Mouse (Mus musculus) CH12.LX (cell line): Measurements from ENCODE around the gene Itgb1bp1. TPM values are rescaled to one million over a fixed set of nuclear protein-coding genes. Genes with fewer than 3 reads are reported as not detected.

Experiments used
- DNase-seq: peaks from one replicate; pipeline ENCODE4 v3.0.0-alpha.2; 2013; ENCODE audit errors: extremely low read depth
- H3K27ac ChIP-seq: 2 replicates; pipeline ENCODE4 v1.5.1; 2012; ENCODE audit warnings: low read depth, mild to moderate bottlenecking, control low read depth, moderate library complexity; ENCODE audit not compliant: insufficient read depth
- H3K27me3 ChIP-seq: replicated peaks from 2 replicates; pipeline ENCODE3; 2012; ENCODE audit warnings: inconsistent platforms
- H3K36me3 ChIP-seq, 2 experiments: replicated peaks in 1 of 2; 2 replicates each; pipeline versions ENCODE3 to v1.6.1; 2012; ENCODE audit warnings: inconsistent platforms in 1 of 2, low read length in 1 of 2, mild to moderate bottlenecking in 1 of 2, mixed read lengths in 1 of 2, moderate library complexity in 1 of 2; ENCODE audit not compliant: control insufficient read depth in 1 of 2, insufficient read depth in 1 of 2
- H3K4me1 ChIP-seq, 2 experiments: 2 replicates each; pipeline ENCODE4 v1.6.1; 2012; ENCODE audit warnings: inconsistent platforms in 1 of 2, moderate library complexity in 1 of 2; ENCODE audit not compliant: insufficient read depth in 2 of 2, control insufficient read depth in 1 of 2
- H3K4me2 ChIP-seq: 2 replicates; pipeline ENCODE4 v1.6.1; 2012; ENCODE audit warnings: low read depth, mild to moderate bottlenecking, control low read depth; ENCODE audit not compliant: poor library complexity, insufficient read depth, severe bottlenecking
- H3K4me3 ChIP-seq, 3 experiments: fragments of 150-350 bp in 1 of 3; sonication (generic) in 1 of 3; replicated peaks in 1 of 3; 2 replicates each; pipeline versions ENCODE3 to v1.5.1; 2011 to 2012; ENCODE audit warnings: low read depth in 2 of 3, low read length in 2 of 3, mild to moderate bottlenecking in 2 of 3, moderate library complexity in 2 of 3, control low read depth in 1 of 3, improper control_type of control experiment in 1 of 3, inconsistent platforms in 1 of 3, mixed read lengths in 1 of 3; ENCODE audit not compliant: poor library complexity in 1 of 3
- H3K79me2 ChIP-seq: replicated peaks from 2 replicates; pipeline ENCODE4 v1.6.1; 2012; ENCODE audit warnings: mild to moderate bottlenecking, moderate library complexity; ENCODE audit not compliant: control insufficient read depth, poor library complexity, insufficient read depth, severe bottlenecking; ENCODE audit errors: extremely low read depth
- H3K9ac ChIP-seq: 2 replicates; pipeline ENCODE4 v1.6.1; 2012; ENCODE audit warnings: low read depth, mild to moderate bottlenecking, control low read depth, moderate library complexity; ENCODE audit not compliant: insufficient read depth
- H3K9me3 ChIP-seq: replicated peaks from 2 replicates; pipeline ENCODE3; 2012; ENCODE audit warnings: low read length, inconsistent platforms, mixed read lengths
- BHLHE40 ChIP-seq: IDR thresholded peaks from 2 replicates; pipeline ENCODE4 v1.6.1; 2011; ENCODE audit warnings: mild to moderate bottlenecking, low read depth, low read length, improper control_type of control experiment
- CHD2 ChIP-seq: IDR thresholded peaks from 2 replicates; pipeline ENCODE4 v1.6.1; 2011; ENCODE audit warnings: low read length, improper control_type of control experiment
- E2F4 ChIP-seq: IDR thresholded peaks from 2 replicates; pipeline ENCODE4 v1.6.1; 2011; ENCODE audit warnings: low read depth, low read length, improper control_type of control experiment; ENCODE audit not compliant: insufficient replicate concordance
- EP300 ChIP-seq: IDR thresholded peaks from 2 replicates; pipeline ENCODE4 v1.6.1; 2011; ENCODE audit warnings: low read length, improper control_type of control experiment
- ETS1 ChIP-seq: conservative IDR thresholded peaks from 2 replicates; pipeline ENCODE4 v1.6.1; 2012; ENCODE audit warnings: low read depth, mild to moderate bottlenecking, inconsistent platforms, low read length, improper control_type of control experiment, moderate library complexity
- GABPA ChIP-seq: IDR thresholded peaks from 2 replicates; pipeline ENCODE4 v1.6.1; 2012; ENCODE audit warnings: low read depth, low read length, improper control_type of control experiment, inconsistent platforms; ENCODE audit not compliant: insufficient replicate concordance
- HCFC1 ChIP-seq: IDR thresholded peaks from 2 replicates; pipeline ENCODE4 v1.6.1; 2012; ENCODE audit warnings: low read depth, mild to moderate bottlenecking, inconsistent platforms, low read length, improper control_type of control experiment
- IRF4 ChIP-seq: IDR thresholded peaks from 2 replicates; pipeline ENCODE4 v1.6.1; 2014; ENCODE audit warnings: low read depth, mild to moderate bottlenecking, inconsistent platforms, low read length, improper control_type of control experiment
- JUND ChIP-seq: conservative IDR thresholded peaks from 2 replicates; pipeline ENCODE4 v1.6.1; 2011; ENCODE audit warnings: low read depth, low read length, improper control_type of control experiment
- KAT2A ChIP-seq: IDR thresholded peaks from 2 replicates; pipeline ENCODE4 v1.6.1; 2012; ENCODE audit warnings: low read length, improper control_type of control experiment, inconsistent platforms; ENCODE audit not compliant: insufficient replicate concordance
- MAFK ChIP-seq: IDR thresholded peaks from 2 replicates; pipeline ENCODE4 v1.6.1; 2011; ENCODE audit warnings: low read length, improper control_type of control experiment; ENCODE audit not compliant: insufficient replicate concordance
- MAX ChIP-seq: IDR thresholded peaks from 2 replicates; pipeline ENCODE4 v1.6.1; 2011; ENCODE audit warnings: low read length, improper control_type of control experiment
- MXI1 ChIP-seq: IDR thresholded peaks from 2 replicates; pipeline ENCODE4 v1.6.1; 2011; ENCODE audit warnings: mild to moderate bottlenecking, low read depth, low read length, improper control_type of control experiment
- NELFE ChIP-seq: IDR thresholded peaks from 2 replicates; pipeline ENCODE4 v1.6.1; 2011; ENCODE audit warnings: low read depth, low read length, improper control_type of control experiment
- PAX5 ChIP-seq: IDR thresholded peaks from 2 replicates; pipeline ENCODE4 v1.6.1; 2012; ENCODE audit warnings: low read length, inconsistent platforms, mixed read lengths
- POLR2A ChIP-seq: IDR thresholded peaks from 2 replicates; pipeline ENCODE4 v1.6.1; 2011; ENCODE audit warnings: low read depth, mild to moderate bottlenecking, improper control_type of control experiment, low read length
- SIN3A ChIP-seq: IDR thresholded peaks from 2 replicates; pipeline ENCODE4 v1.6.1; 2012; ENCODE audit warnings: low read length, improper control_type of control experiment, inconsistent platforms
- SMC3 ChIP-seq: IDR thresholded peaks from 2 replicates; pipeline ENCODE4 v1.6.1; 2011; ENCODE audit warnings: low read depth, low read length, improper control_type of control experiment
- TBP ChIP-seq: conservative IDR thresholded peaks from 2 replicates; pipeline ENCODE4 v1.6.1; 2011; ENCODE audit warnings: low read depth, low read length, improper control_type of control experiment
- UBTF ChIP-seq: IDR thresholded peaks from 2 replicates; pipeline ENCODE4 v1.6.1; 2012; ENCODE audit warnings: low read depth, mild to moderate bottlenecking, inconsistent platforms, low read length, improper control_type of control experiment, moderate library complexity
- ZKSCAN1 ChIP-seq: IDR thresholded peaks from 2 replicates; pipeline ENCODE4 v1.6.1; 2012; ENCODE audit warnings: low read depth, inconsistent platforms, low read length, improper control_type of control experiment, borderline replicate concordance
- ZMIZ1 ChIP-seq: IDR thresholded peaks from 2 replicates; pipeline ENCODE4 v1.6.1; 2012; ENCODE audit warnings: low read depth, mild to moderate bottlenecking, inconsistent platforms, low read length, improper control_type of control experiment
- dilution Hi-C: fragments of 300-500 bp; cut with MboI; formaldehyde crosslinking; loops from 2 replicates; pipeline ENCODE4 v1.14.3; 2020; ENCODE audit warnings: low sequenced_read_pairs; ENCODE audit not compliant: extremely low pct_unique_long_range_greater_than_20kb, extremely low pct_ligation_motif_present
- in situ Hi-C: fragments of 300-500 bp; cut with MboI; formaldehyde crosslinking; loops from 3 replicates; pipeline ENCODE4 v1.14.3; 2019; ENCODE audit warnings: low sequenced_read_pairs, low pct_ligation_motif_present, low pct_unique_long_range_greater_than_20kb, mixed read lengths
- polyA plus RNA-seq: library from polyadenylated mRNA; unstranded; fragments of >175 nt; gene quantifications from 2 replicates; pipeline ENCODE4 v1.2.1, GENCODE M21; 2012; ENCODE audit warnings: low read depth; ENCODE audit not compliant: insufficient read length
- total RNA-seq, 2 experiments: library from RNA; depleted of rRNA; stranded (reverse); fragments of 300-350 nt in 1 of 2; fragments of >200 nt in 1 of 2; gene quantifications; 2 replicates each; pipeline ENCODE4 v1.2.3; 2012 to 2014

The Itgb1bp1 gene
- total and polyA plus RNA-seq, 3 experiments = 37.7 to 77.5 (median 57.9) TPM

- no peaks in the 10 kb centered on the region for H3K36me3 ChIP-seq
- H3K9me3 ChIP-seq = no peaks in the 10 kb centered on the region
- no peaks in the 10 kb centered on the region for H3K79me2 ChIP-seq
- H3K4me2 ChIP-seq = no peak overlapping the region
- no peak overlapping the region for H3K9ac ChIP-seq
- no peak overlapping the region for H3K4me3 ChIP-seq
- no peak for DNase-seq
- dilution Hi-C loops = no loop called here
- in situ Hi-C loops = no loop called here
- H3K4me1 ChIP-seq = no peaks in the 10 kb centered on the region
- H3K27ac ChIP-seq = no peak overlapping the region
- TF ChIP-seq JUND (no peak), SMC3 (no peak), KAT2A (no peak)
- no peaks in the 10 kb centered on the region for H3K27me3 ChIP-seq
Measured at GRCm38 (mm10) chr12:21220596-21220995, 65.5 kb downstream of the Itgb1bp1 start.

DNA sequence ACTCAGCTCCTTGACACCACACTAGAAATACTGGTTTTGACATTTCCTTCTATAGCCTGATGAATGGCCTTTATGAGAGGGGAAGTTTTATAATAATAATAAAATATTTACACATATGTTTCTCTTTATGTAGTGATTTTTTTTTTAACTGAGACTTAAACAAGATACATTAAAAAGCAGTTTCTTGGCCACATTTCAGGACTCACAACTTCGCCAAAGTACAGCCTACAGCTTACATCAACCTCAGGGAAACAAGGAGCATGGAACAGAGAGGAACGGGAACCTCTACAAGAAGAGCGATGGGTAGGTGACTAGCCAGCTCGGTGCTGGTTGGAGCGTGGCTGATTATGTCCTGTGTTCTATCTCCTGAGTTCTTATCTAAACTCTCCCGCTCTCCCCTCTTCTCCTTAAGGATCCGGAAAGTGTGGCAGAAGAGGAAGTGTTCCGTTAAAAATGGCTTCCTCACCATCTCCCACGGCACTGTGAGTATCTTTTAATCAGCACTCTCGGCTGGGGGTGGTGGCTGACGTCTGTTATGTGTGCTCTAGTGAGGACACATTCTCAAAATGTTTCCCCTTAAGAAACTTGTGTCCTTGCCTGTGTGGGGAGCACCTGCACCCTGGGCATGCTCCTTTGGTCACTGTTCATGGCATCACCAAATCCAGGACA lies 68.2 kb downstream of the Itgb1bp1 start:
- H3K79me2 ChIP-seq = no peaks in the 10 kb centered on the region
- H3K9ac ChIP-seq = no peak overlapping the region
- no peak overlapping the region for H3K4me2 ChIP-seq
- TF ChIP-seq POLR2A (no peak), ZMIZ1 (no peak), NELFE (no peak), TBP (no peak), SIN3A (no peak), BHLHE40 (no peak), MAX (no peak), HCFC1 (no peak), MXI1 (no peak), ETS1 (no peak), GABPA (no peak), EP300 (no peak), E2F4 (no peak), UBTF (no peak), PAX5 (no peak), ZKSCAN1 (no peak), CHD2 (no peak), IRF4 (no peak), MAFK (no peak)
- dilution Hi-C loops = no loop called here
- DNase-seq = no peak
- in situ Hi-C loops = no loop called here
- H3K9me3 ChIP-seq = no peaks in the 10 kb centered on the region
- H3K36me3 ChIP-seq = no peaks in the 10 kb centered on the region
- no peak overlapping the region for H3K27ac ChIP-seq
- no peaks in the 10 kb centered on the region for H3K27me3 ChIP-seq
- H3K4me1 ChIP-seq = no peaks in the 10 kb centered on the region
- H3K4me3 ChIP-seq = no peak overlapping the region
